Mouse (Mus musculus): ENCODE results near the gene Fstl3. TPM values are rescaled to one million over a fixed set of nuclear protein-coding genes. Genes with fewer than 3 reads are reported as not detected.
A peak's percentile ranks its signal among the peaks of the same experiment; 100 is the strongest.
"Not testable (repeated sequence)": the region's sequence is repeated elsewhere in the genome, so short reads cannot be mapped to it uniquely, and the experiment has no call there.

The Fstl3 gene
- polyA plus RNA-seq, 1 experiment = 17.0 TPM

DNA sequence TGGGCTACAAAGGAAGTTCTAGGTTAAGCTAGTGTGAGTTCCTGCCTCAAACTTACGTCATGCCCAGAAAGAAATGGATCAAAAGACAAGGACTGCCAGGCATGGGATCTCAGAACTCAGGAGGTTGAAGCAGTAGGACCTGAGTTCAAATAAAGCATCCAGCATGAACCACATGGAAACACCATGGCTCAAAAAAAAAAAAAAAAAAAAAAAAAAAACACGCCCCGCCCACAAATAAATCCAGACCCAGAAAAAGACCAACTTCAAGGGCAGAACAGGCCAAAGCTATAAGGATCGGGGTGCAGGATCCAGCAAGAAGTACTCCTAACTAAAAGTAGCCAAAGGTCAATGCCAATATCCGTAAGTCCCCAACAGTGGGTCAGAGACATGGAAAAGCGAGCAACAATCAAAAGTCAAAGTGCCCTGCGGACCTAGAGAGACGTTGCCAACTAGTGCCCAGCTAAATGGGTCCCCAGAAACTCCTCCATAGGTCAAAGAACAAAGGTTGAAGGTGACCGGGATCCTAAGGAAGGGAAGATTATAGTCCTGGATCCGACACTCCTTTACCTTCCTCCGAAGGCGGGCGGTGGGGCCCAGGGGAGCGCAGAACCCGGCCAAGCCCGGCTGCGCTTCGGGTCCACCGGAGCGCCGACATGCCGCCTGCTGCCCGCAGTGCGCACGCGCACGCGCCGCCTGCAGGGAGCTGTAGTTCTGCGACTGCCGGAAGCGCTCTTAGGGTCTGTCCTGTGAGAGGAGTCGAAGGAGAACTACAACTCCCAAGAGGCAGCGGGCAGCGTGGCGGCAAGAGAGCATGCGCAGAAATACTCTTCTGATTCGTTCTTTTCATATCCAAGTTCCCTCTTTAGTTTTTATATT, 30.9 kb upstream of the Fstl3 start, which contains the start of gene Polrmt:
Gene Polrmt (minus strand): TSS at position 684 of the 876 bp plus-strand sequence.
- peak; percentile 44; the same call in 1 of the 2 replicates for TF ChIP-seq CTCF (conservative IDR thresholded peaks at IDR 0.05; ENCODE audit: insufficient read depth, insufficient read length, low read depth, low read length)
- TF ChIP-seq POLR2A (IDR thresholded peaks at IDR 0.05; ENCODE audit: low read depth, low read length) = no peak
- peak within 1 kb of the TSS; percentile 50 for H3K27ac ChIP-seq (ENCODE audit: insufficient read depth, low read depth, low read length)
- WGBS = 2% methylated on average over 38 of the region's 38 CpGs

DNA sequence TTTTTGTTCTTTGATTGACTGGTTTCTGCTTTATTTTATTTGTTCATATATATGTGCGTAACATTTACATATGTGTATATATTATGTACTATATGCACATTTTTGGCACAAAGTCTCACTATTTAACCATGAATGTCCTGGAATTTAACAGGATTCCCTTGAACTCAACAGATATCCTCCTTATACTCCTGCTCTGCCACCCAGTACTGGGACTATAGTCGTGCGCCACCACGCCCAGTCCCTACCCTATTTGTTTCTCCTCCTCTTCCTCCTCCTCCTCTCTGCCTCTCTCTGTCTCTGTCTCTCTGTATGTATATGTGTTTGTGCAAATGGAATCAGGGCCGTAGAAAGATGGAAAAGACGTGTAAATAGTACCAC, 30.3 kb upstream of the Fstl3 start:
- Histone ChIP-seq H3K4me3 (ENCODE audit: insufficient read depth, low read depth, low read length) (no peak overlapping the region), H3K27me3 (replicated peaks; ENCODE audit: control insufficient read depth, insufficient read depth, low read length) (no peaks in the 10 kb centered on the region), H3K4me1 (ENCODE audit: control insufficient read depth, insufficient read depth, low read length) (peaks cover 10% of the 10 kb centered on the region; the same call in 1 of the 2 replicates), H3K27ac (ENCODE audit: insufficient read depth, low read depth, low read length) (no peak overlapping the region), H3K36me3 (ENCODE audit: control insufficient read depth, insufficient read depth, low read length) (no peaks in the 10 kb centered on the region; the same call in 1 of the 2 replicates)
- 24% methylated on average over 6 of the region's 6 CpGs for WGBS
- DNase-seq = no peak
- TF ChIP-seq CTCF (conservative IDR thresholded peaks at IDR 0.05; ENCODE audit: insufficient read depth, insufficient read length, low read depth, low read length) = no peak
- TF ChIP-seq POLR2A (IDR thresholded peaks at IDR 0.05; ENCODE audit: low read depth, low read length) = no peak

More for the DNA sequence above, 30.9 kb upstream of the Fstl3 start, which contains the start of gene Polrmt:
- Histone ChIP-seq H3K36me3 (ENCODE audit: control insufficient read depth, insufficient read depth, low read length) (peaks cover 2% of the 10 kb centered on the region; the same call in 1 of the 2 replicates), H3K4me3 (ENCODE audit: insufficient read depth, low read depth, low read length) (peak within 1 kb of the TSS; percentile 68), H3K27me3 (replicated peaks; ENCODE audit: control insufficient read depth, insufficient read depth, low read length) (no peaks in the 10 kb centered on the region), H3K4me1 (ENCODE audit: control insufficient read depth, insufficient read depth, low read length) (peaks cover 10% of the 10 kb centered on the region; the same call in 1 of the 2 replicates)
- DNase-seq = peak; percentile 99

DNA sequence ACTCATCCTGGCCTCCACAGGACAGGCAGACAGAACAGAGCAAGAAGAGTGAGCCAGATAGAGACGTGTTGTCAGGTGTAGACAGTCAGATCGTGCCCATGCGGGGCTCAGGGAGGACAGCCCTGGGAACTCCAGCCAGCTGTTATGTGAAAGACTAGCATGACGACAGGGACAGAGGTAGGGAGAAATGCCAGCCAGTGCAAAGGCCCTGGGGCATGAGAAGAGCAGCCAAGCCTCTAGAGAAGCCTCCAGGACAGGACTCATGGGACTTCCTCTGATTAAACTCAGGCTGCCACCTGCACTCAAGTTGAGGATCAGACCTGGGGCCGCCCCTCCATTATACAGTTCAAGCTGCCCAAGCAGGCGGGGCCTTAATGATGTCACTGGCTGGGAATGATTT, 28.6 kb upstream of the Fstl3 start:
- Histone ChIP-seq H3K36me3 (ENCODE audit: control insufficient read depth, insufficient read depth, low read length) (no peaks in the 10 kb centered on the region), H3K27ac (ENCODE audit: insufficient read depth, low read depth, low read length) (no peak overlapping the region), H3K4me3 (ENCODE audit: insufficient read depth, low read depth, low read length) (no peak overlapping the region), H3K27me3 (replicated peaks; ENCODE audit: control insufficient read depth, insufficient read depth, low read length) (no peaks in the 10 kb centered on the region), H3K4me1 (ENCODE audit: control insufficient read depth, insufficient read depth, low read length) (peaks cover 10% of the 10 kb centered on the region; the same call in 1 of the 2 replicates)
- 76% methylated on average over 6 of the region's 6 CpGs for WGBS
- DNase-seq = no peak
- TF ChIP-seq CTCF (conservative IDR thresholded peaks at IDR 0.05; ENCODE audit: insufficient read depth, insufficient read length, low read depth, low read length) (no peak), POLR2A (IDR thresholded peaks at IDR 0.05; ENCODE audit: low read depth, low read length) (no peak)

DNA sequence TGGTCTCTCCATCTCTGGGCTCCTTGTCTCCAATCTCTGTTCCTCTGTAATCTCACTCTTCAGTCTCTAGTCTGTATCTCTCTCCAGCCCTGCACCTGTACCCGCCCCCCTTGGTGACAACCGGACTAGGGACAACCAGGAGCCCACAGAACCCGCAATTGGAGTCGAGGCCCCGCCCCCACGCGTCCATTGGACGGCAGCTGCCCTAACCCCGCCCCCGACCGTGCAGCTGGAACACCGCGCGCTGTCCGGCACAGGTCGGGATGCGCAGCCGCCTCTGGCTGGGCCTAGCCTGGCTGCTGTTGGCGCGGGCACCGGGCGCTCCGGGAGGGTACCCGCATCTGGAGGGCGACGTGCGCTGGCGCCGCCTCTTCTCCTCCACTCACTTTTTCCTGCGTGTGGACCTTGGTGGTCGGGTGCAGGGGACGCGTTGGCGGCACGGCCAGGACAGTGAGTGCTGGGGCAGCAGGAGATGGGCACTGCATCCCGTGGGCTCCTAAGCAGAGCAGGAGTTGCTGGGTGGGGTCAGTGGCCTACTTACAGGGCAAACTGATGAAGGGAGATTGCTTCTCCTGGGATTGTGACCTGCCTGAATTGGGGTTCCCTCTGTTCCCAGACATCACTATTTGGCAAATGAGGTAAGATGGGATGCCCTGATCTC, 22.1 kb upstream of the Fstl3 start, which contains the start of gene Fgf22:
Gene Fgf22 (plus strand): TSS at position 221 of the 661 bp plus-strand sequence.
- 4% methylated on average over 36 of the region's 36 CpGs for WGBS

DNA sequence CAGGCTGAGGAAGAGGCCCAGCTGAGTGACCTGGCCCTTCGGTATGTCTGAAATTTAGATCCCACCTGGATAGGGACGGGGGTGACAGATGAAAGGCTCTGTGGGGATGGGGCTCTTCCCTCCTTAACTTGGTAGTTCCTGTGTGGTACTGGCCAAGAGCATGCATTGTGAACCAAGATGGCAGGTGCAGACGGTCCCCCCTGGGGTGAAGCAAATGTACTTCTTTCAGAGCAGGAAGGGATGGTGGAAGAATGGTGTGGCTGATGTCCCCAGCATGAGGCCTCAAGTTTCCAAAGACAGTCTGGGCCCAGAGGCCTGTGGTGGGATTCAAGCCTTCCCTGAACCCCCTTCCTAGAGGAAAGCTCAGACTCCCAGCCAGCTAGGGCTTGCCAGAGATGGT, 21.2 kb upstream of the Fstl3 start:
- no peak for DNase-seq
- H3K27me3 ChIP-seq (replicated peaks; ENCODE audit: control insufficient read depth, insufficient read depth, low read length) = no peaks in the 10 kb centered on the region
- no peaks in the 10 kb centered on the region for H3K4me1 ChIP-seq (ENCODE audit: control insufficient read depth, insufficient read depth, low read length)
- H3K27ac ChIP-seq (ENCODE audit: insufficient read depth, low read depth, low read length) = no peak overlapping the region
- 95% methylated on average over 3 of the region's 3 CpGs for WGBS
- no peak overlapping the region for H3K4me3 ChIP-seq (ENCODE audit: insufficient read depth, low read depth, low read length)
- TF ChIP-seq CTCF (conservative IDR thresholded peaks at IDR 0.05; ENCODE audit: insufficient read depth, insufficient read length, low read depth, low read length) (no peak), POLR2A (IDR thresholded peaks at IDR 0.05; ENCODE audit: low read depth, low read length) (no peak)
- peaks cover 2% of the 10 kb centered on the region for H3K36me3 ChIP-seq (ENCODE audit: control insufficient read depth, insufficient read depth, low read length)

More for the DNA sequence above, 22.1 kb upstream of the Fstl3 start, which contains the start of gene Fgf22:
- DNase-seq = peak; percentile 88
- Histone ChIP-seq H3K36me3 (ENCODE audit: control insufficient read depth, insufficient read depth, low read length) (no peaks in the 10 kb centered on the region), H3K27ac (ENCODE audit: insufficient read depth, low read depth, low read length) (no peak within 1 kb of the TSS), H3K4me3 (ENCODE audit: insufficient read depth, low read depth, low read length) (peak within 1 kb of the TSS; percentile 18; the same call in 1 of the 2 replicates), H3K27me3 (replicated peaks; ENCODE audit: control insufficient read depth, insufficient read depth, low read length) (no peaks in the 10 kb centered on the region), H3K4me1 (ENCODE audit: control insufficient read depth, insufficient read depth, low read length) (no peaks in the 10 kb centered on the region)
- no peak for TF ChIP-seq POLR2A (IDR thresholded peaks at IDR 0.05; ENCODE audit: low read depth, low read length)
- no peak for TF ChIP-seq CTCF (conservative IDR thresholded peaks at IDR 0.05; ENCODE audit: insufficient read depth, insufficient read length, low read depth, low read length)

DNA sequence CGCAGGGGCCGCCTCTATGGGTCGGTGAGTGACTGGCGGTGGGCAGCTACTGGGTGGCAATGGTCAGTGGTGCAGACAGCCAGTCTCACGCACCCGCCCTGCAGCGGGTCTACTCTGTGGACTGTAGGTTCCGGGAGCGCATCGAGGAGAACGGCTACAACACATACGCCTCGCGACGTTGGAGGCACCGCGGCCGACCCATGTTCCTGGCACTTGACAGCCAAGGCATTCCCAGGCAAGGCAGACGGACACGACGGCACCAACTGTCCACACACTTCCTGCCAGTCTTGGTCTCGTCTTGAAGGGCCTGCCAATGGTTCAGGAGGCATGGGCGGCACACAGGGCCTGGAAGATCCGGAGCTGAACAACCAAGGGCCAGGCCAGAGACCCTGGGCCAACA, 20.4 kb upstream of the Fstl3 start:
- TF ChIP-seq CTCF (conservative IDR thresholded peaks at IDR 0.05; ENCODE audit: insufficient read depth, insufficient read length, low read depth, low read length) (no peak), POLR2A (IDR thresholded peaks at IDR 0.05; ENCODE audit: low read depth, low read length) (no peak)
- 88% methylated on average over 24 of the region's 24 CpGs for WGBS
- no peak overlapping the region for H3K27ac ChIP-seq (ENCODE audit: insufficient read depth, low read depth, low read length)
- no peak overlapping the region for H3K4me3 ChIP-seq (ENCODE audit: insufficient read depth, low read depth, low read length)
- peaks cover 2% of the 10 kb centered on the region for H3K36me3 ChIP-seq (ENCODE audit: control insufficient read depth, insufficient read depth, low read length)
- H3K4me1 ChIP-seq (ENCODE audit: control insufficient read depth, insufficient read depth, low read length) = no peaks in the 10 kb centered on the region
- no peak for DNase-seq
- no peaks in the 10 kb centered on the region for H3K27me3 ChIP-seq (replicated peaks; ENCODE audit: control insufficient read depth, insufficient read depth, low read length)

DNA sequence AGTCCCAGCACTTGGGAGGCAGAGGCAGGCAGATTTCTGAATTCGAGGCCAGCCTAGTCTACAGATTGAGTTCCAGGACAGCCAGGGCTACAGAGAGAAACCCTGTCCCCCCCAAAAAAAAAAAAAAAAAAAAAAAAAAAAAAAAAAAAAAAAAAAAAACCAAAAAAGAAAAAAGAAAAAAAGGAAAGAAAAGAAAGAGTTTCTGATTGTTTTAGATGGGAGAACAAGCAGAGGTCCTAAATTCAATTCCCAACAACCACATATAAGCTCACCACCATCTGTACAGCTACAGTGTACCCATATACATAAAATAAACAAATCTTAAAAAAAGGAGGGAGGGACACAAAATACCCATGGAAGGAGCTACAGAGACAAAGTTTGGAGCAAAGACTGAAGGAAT, 17.4 kb upstream of the Fstl3 start:
- not testable (repeated sequence) for H3K27ac ChIP-seq (ENCODE audit: insufficient read depth, low read depth, low read length); H3K27me3 ChIP-seq (replicated peaks; ENCODE audit: control insufficient read depth, insufficient read depth, low read length); H3K4me3 ChIP-seq (ENCODE audit: insufficient read depth, low read depth, low read length); DNase-seq; H3K4me1 ChIP-seq (ENCODE audit: control insufficient read depth, insufficient read depth, low read length); H3K36me3 ChIP-seq (ENCODE audit: control insufficient read depth, insufficient read depth, low read length)
- 86% methylated on average over 1 of the region's 1 CpGs for WGBS

Measured in kidney, adult 2 months (tissue).